Mouse (Mus musculus): ENCODE results near the gene Cnpy2.
A peak's percentile ranks its signal among the peaks of the same experiment; 100 is the strongest.

Gene Cnpy2

DNA sequence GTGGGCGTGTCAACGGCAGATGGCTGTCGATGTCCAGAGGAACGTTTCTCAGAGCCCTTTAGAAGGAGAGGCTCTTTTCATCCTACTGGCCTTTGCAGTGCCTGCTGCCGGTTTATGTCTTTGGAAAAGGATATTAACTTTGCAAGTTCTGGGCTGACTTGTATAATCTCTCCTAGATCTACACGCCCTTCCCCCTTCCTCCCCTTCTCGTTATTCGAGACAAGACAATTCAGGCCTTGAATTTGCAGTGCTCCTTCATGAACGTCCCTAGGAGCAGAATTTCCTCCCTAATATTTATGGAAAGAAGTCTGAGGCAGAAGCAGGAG lies 46.9 kb downstream of the Cnpy2 start:
- no peak for DNase-seq

DNA sequence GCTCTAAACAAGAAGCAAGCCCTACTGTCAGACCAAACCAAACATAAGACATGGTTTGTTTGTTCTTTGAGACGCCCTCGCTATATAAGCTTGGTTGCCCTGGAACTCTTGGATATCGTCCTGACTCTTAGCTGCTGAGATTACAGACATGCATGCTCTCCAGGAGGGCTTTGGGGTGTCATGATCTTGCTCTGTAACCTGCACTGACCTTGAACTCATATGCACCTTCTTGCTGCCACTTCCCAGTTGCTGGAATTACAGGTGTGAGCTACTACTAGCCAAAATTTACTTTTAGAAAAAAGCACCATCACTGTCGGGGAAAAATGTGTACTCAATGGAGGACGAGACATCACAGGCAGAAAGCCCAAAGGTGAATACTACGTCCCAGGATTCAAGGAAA lies 47.3 kb downstream of the Cnpy2 start:
- DNase-seq, result peak; percentile 54

DNA sequence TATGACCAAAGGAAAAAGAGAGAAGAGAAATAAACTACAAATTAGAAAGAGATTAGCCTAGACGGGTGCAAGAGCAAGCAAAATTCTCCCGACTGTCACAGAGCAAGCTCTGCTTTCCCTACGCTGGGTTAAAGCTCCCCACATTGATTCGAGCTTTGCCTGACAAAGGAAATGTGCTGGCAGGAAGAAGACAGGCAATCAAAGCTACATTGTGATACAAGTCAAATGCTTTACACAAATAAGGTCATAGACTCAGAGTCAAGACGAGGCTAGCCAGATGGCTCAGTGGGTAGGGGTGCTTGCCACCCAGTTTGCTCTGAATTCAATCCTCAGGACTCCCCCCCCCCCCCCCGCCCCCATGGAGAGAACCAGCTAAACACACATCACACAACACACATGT lies 47.8 kb downstream of the Cnpy2 start:
- no peak for DNase-seq

GRCm38 (mm10) chr10:128370601-128371000 lies 48.3 kb downstream of the Cnpy2 start:
- no peak for DNase-seq

- DNase-seq, result no peak
Observed at GRCm38 (mm10) chr10:128372142-128372541, 49.9 kb downstream of the Cnpy2 start.

GRCm38 (mm10) chr10:128372989-128373748 lies 50.9 kb downstream of the Cnpy2 start:
- peak; percentile 9 for DNase-seq

DNA sequence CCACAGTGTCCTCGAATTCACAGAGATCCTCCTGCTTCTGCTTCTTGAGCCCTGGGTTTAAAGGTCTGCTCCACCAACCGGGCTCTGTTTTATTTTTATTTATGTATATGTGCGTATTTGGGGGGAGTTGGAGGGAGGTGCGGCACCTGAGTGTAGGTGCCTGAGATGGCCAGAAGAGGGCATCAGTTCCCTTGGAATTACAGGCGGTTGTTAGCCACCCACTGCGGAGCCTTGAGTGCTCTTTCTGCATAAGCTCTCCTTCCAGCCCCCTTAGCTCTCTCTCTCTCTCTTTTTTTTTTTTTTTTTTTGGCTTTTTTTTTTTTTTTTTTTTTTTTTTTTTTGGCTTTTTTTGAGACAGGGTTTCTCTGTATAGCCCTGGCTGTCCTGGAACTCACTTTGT lies 52.1 kb downstream of the Cnpy2 start:
- DNase-seq, result peak; percentile 25

DNA sequence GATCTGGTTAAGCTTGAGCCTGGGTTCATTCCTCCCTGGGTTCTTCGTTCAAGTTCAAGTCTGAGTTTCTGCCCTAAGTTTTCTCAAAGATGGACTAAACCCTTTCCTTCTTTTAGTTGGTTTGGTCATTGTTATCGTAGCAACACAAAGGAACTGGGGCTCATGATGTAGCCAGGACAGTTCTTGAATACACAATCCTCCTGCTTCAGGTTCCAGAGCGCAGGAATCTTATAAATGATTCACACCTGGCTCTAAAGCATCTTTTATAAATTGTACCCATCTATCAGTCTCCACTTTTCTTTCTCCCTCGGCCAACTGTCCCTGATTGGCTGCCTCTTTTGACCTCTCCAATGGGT lies 53.8 kb downstream of the Cnpy2 start:
- no peak for DNase-seq

- DNase-seq, result peak; percentile 85
Observed at GRCm38 (mm10) chr10:128376455-128377211, 54.4 kb downstream of the Cnpy2 start, which contains the start of gene Ankrd52. Ankrd52 (plus strand) TSS chr10:128377115.

Measured in cerebellum, adult 11-12 months (tissue).